Mouse (Mus musculus): ENCODE measurements around the gene Rbpms2. TPM values are rescaled to one million over a fixed set of nuclear protein-coding genes. Genes with fewer than 3 reads are reported as not detected.

The Rbpms2 gene
- 19.5 and 23.7 TPM in 2 replicates for polyA plus RNA-seq (2014; fragmentation: Nextera tagmentation; extraction: Ambion mirVana)

DNA sequence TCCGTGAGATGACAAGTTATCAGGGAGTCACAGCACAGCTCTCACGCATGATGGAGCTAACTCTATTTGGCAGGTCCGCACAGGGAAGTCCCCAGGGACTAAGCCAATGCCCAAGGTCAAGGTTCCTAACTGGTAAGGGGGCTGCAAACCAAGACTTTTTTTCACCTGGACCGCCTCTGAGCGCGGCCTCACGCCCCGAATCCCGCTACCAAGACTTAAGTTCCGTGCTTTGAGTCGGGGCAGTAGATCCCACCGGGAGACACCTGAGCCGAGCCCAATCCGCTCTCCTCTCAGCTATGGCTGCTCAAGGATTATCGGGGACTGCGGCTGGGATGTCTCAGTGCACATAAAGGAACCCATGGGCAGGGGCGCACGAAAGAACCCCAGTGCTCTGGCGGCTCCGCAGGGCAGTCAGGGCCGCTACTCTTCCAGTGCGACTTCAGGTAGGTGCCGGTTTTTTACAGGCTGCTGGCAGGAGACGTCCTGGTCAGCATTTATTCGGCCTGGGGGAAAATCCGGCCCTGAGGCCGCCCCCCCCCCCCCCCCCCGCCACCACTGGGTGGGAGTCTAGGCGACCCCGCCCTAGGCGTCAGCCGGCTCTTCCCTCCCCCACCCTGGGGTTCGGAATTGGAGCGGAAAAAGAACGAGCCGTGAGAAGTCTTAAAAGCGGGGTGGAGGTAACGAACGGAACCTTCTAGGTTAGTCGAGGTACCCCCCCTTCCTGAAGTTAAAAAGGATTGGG lies at the start of gene Rbpms2:
Rbpms2 (plus strand) TSS at position 624 of the 742 bp plus-strand sequence.
- DNase-seq (ENCODE audit: low spot score), result peak; percentile 50
- peak within 1 kb of the TSS; percentile 97 for H3K4me2 ChIP-seq (replicated peaks; ENCODE audit: low read depth, low read length)
- ATAC-seq (ENCODE audit: low FRiP score), result no peak
- 0 out of 2 replicates have a peak, but pooled peaks cover 4% of the 10 kb centered on the region for H3K4me1 ChIP-seq (replicated peaks; ENCODE audit: control insufficient read depth, insufficient read depth, low read length)
- H3K27me3 ChIP-seq (ENCODE audit: control insufficient read depth, insufficient read depth, low read length), result peaks cover 31% of the 10 kb centered on the region
- H3K4me3 ChIP-seq (ENCODE audit: low read depth, low read length), result peak within 1 kb of the TSS; percentile 60
- peak within 1 kb of the TSS; percentile 71 for H3K9ac ChIP-seq (ENCODE audit: low read depth, low read length)
- H3K27ac ChIP-seq (ENCODE audit: low read depth, low read length), result no peak within 1 kb of the TSS
- no peaks in the 10 kb centered on the region for H3K9me3 ChIP-seq (ENCODE audit: control insufficient read depth, low read length)
- H3K36me3 ChIP-seq (ENCODE audit: control insufficient read depth, insufficient read depth, low read length), result no peaks in the 10 kb centered on the region
- 1% methylated on average over 33 of the region's 40 CpGs for whole genome bisulfite sequencing

GRCm38 (mm10) chr9:65579781-65580371 lies 49.6 kb upstream of the Rbpms2 start, which contains the start of gene Plekho2:
Plekho2 (minus strand) TSS chr9:65580040.
- Histone ChIP-seq H3K4me2 (replicated peaks; ENCODE audit: low read depth, low read length) (peak within 1 kb of the TSS; percentile 63), H3K4me1 (replicated peaks; ENCODE audit: control insufficient read depth, insufficient read depth, low read length) (0 out of 2 replicates have a peak, but pooled peaks cover 3% of the 10 kb centered on the region), H3K27ac (ENCODE audit: low read depth, low read length) (peak within 1 kb of the TSS; percentile 75), H3K4me3 (ENCODE audit: low read depth, low read length) (peak within 1 kb of the TSS; percentile 60), H3K9ac (ENCODE audit: low read depth, low read length) (peak within 1 kb of the TSS; percentile 68), H3K27me3 (ENCODE audit: control insufficient read depth, insufficient read depth, low read length) (peaks cover 2% of the 10 kb centered on the region; the same call in 1 of the 2 replicates), H3K9me3 (ENCODE audit: control insufficient read depth, low read length) (no peaks in the 10 kb centered on the region), H3K36me3 (ENCODE audit: control insufficient read depth, insufficient read depth, low read length) (no peaks in the 10 kb centered on the region)
- under 1% methylated on average over 36 of the region's 45 CpGs for WGBS
- DNase-seq (ENCODE audit: low spot score) (peak; percentile 97), ATAC-seq (ENCODE audit: low FRiP score) (peak; percentile 95)

- H3K27me3 ChIP-seq (ENCODE audit: control insufficient read depth, insufficient read depth, low read length), result peaks cover 2% of the 10 kb centered on the region; the same call in 1 of the 2 replicates
- 0 out of 2 replicates have a peak, but pooled peaks cover 3% of the 10 kb centered on the region for H3K4me1 ChIP-seq (replicated peaks; ENCODE audit: control insufficient read depth, insufficient read depth, low read length)
- DNase-seq (ENCODE audit: low spot score) (peak; percentile 87), ATAC-seq (ENCODE audit: low FRiP score) (peak; percentile 86)
- H3K9ac ChIP-seq (ENCODE audit: low read depth, low read length), result peak overlapping the region; percentile 54
- H3K9me3 ChIP-seq (ENCODE audit: control insufficient read depth, low read length), result no peaks in the 10 kb centered on the region
- H3K4me3 ChIP-seq (ENCODE audit: low read depth, low read length), result peak overlapping the region; percentile 60
- WGBS, result 6% methylated on average over 22 of the region's 29 CpGs
- peak overlapping the region; percentile 75 for H3K27ac ChIP-seq (ENCODE audit: low read depth, low read length)
- H3K36me3 ChIP-seq (ENCODE audit: control insufficient read depth, insufficient read depth, low read length), result no peaks in the 10 kb centered on the region
- H3K4me2 ChIP-seq (replicated peaks; ENCODE audit: low read depth, low read length), result peak overlapping the region; percentile 48
These were observed 48.8 kb upstream of the Rbpms2 start for GRCm38 (mm10) chr9:65580401-65581256.

- WGBS, result 31% methylated on average over 8 of the region's 8 CpGs
- H3K4me2 ChIP-seq (replicated peaks; ENCODE audit: low read depth, low read length), result no peak overlapping the region
- no peak for DNase-seq (ENCODE audit: low spot score)
- no peak overlapping the region for H3K4me3 ChIP-seq (ENCODE audit: low read depth, low read length)
- no peak for ATAC-seq (ENCODE audit: low FRiP score)
- no peak overlapping the region for H3K27ac ChIP-seq (ENCODE audit: low read depth, low read length)
- no peak overlapping the region for H3K9ac ChIP-seq (ENCODE audit: low read depth, low read length)
- no peaks in the 10 kb centered on the region for H3K36me3 ChIP-seq (ENCODE audit: control insufficient read depth, insufficient read depth, low read length)
- peaks cover 3% of the 10 kb centered on the region; the same call in 1 of the 2 replicates for H3K4me1 ChIP-seq (replicated peaks; ENCODE audit: control insufficient read depth, insufficient read depth, low read length)
- H3K27me3 ChIP-seq (ENCODE audit: control insufficient read depth, insufficient read depth, low read length), result peaks cover 2% of the 10 kb centered on the region; the same call in 1 of the 2 replicates
- H3K9me3 ChIP-seq (ENCODE audit: control insufficient read depth, low read length), result no peaks in the 10 kb centered on the region
These were observed 46.4 kb upstream of the Rbpms2 start for GRCm38 (mm10) chr9:65583045-65583444.

DNA sequence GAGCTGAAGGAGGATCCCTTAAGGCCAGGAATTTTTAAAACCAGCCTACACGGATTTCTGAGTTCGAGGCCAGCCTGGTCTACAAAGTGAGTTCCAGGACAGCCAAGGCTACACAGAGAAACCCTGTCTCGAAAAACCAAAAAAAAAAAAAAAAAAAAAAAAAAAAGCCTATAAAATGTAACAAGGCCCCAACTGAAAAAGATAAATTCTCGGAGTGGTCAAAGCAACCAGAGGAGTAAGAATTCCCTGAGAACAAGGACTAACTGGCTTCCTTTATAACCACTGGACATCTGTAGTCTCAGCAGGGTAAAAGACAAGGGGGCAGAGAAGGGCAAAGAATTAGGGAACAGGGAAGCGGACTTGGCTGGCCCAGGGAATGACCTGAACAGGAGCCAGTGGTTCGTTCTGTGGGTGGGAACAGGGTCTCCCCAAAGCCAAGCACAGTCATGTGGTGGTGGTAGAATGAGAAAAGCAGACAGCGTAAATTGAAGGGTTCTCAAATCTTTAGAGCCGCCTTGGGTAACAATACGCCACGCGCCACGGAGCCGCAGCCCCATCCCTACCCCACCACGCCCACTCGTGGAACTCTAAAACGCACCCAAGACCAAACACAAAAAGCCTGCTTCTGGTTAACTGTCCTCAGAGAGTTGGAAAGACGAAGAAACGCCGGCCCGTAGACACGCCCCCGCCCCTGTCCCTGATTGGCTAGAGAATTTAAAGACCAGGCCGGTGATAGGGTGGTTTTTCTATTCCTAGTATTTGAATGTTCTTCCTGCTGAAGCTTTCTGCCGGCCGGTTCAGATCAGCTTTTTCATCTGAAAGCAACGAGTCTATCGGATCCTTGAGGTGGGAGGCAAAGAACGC lies 42.8 kb upstream of the Rbpms2 start, which contains the start of gene Pif1:
Pif1 (plus strand) TSS at position 755 of the 864 bp plus-strand sequence.
- Histone ChIP-seq H3K27me3 (ENCODE audit: control insufficient read depth, insufficient read depth, low read length) (no peaks in the 10 kb centered on the region), H3K36me3 (ENCODE audit: control insufficient read depth, insufficient read depth, low read length) (no peaks in the 10 kb centered on the region), H3K4me3 (ENCODE audit: low read depth, low read length) (peak within 1 kb of the TSS; percentile 75), H3K4me2 (replicated peaks; ENCODE audit: low read depth, low read length) (peak within 1 kb of the TSS; percentile 92), H3K9me3 (ENCODE audit: control insufficient read depth, low read length) (no peaks in the 10 kb centered on the region), H3K27ac (ENCODE audit: low read depth, low read length) (peak within 1 kb of the TSS; percentile 43; the same call in 1 of the 2 replicates), H3K9ac (ENCODE audit: low read depth, low read length) (peak within 1 kb of the TSS; percentile 69), H3K4me1 (replicated peaks; ENCODE audit: control insufficient read depth, insufficient read depth, low read length) (peaks cover 8% of the 10 kb centered on the region)
- ATAC-seq (ENCODE audit: low FRiP score) (peak; percentile 86), DNase-seq (ENCODE audit: low spot score) (peak; percentile 87)
- WGBS, result 11% methylated on average over 28 of the region's 28 CpGs

GRCm38 (mm10) chr9:65587270-65587572 lies 42.2 kb upstream of the Rbpms2 start:
- Histone ChIP-seq H3K9me3 (ENCODE audit: control insufficient read depth, low read length) (no peaks in the 10 kb centered on the region), H3K4me1 (replicated peaks; ENCODE audit: control insufficient read depth, insufficient read depth, low read length) (peaks cover 8% of the 10 kb centered on the region), H3K27me3 (ENCODE audit: control insufficient read depth, insufficient read depth, low read length) (no peaks in the 10 kb centered on the region), H3K4me3 (ENCODE audit: low read depth, low read length) (peak overlapping the region; percentile 75), H3K4me2 (replicated peaks; ENCODE audit: low read depth, low read length) (peak overlapping the region; percentile 92), H3K9ac (ENCODE audit: low read depth, low read length) (peak overlapping the region; percentile 32), H3K36me3 (ENCODE audit: control insufficient read depth, insufficient read depth, low read length) (no peaks in the 10 kb centered on the region), H3K27ac (ENCODE audit: low read depth, low read length) (no peak overlapping the region)
- peak; percentile 25; the same call in 1 of the 2 replicates for ATAC-seq (ENCODE audit: low FRiP score)
- under 1% methylated on average over 6 of the region's 6 CpGs for WGBS
- no peak for DNase-seq (ENCODE audit: low spot score)

DNA sequence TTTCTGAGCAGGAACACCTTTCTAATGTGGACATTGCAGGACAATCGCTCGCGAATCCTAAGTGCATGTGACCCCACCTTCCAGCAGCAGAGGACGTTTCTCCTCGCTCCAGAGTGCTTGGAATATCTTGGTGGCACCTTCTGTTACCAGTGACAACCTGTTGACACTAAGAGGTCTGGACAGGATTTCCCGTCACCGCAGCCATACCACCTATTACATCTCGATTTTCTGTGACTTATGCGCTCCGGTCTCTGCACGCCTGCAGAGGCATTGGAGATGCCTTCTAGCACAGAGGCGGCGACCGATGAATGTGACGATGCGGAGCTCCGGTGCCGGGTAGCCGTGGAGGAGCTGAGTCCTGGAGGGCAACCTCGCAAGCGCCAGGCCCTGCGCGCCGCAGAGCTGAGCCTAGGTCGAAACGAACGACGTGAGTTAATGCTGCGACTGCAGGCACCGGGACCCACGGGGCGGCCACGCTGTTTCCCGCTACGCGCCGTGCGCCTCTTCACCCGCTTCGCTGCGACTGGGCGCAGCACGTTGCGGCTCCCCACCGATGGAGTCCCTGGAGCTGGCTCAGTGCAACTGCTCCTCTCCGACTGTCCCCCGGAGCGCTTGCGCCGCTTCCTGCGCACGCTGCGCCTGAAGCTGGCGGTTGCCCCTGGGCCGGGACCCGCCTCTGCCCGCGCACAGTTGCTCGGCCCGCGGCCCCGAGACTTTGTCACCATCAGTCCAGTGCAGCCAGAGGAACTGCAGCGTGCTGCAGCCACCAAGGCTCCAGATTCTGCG lies 41.7 kb upstream of the Rbpms2 start:
- WGBS, result under 1% methylated on average over 55 of the region's 64 CpGs
- no peaks in the 10 kb centered on the region for H3K27me3 ChIP-seq (ENCODE audit: control insufficient read depth, insufficient read depth, low read length)
- no peaks in the 10 kb centered on the region for H3K36me3 ChIP-seq (ENCODE audit: control insufficient read depth, insufficient read depth, low read length)
- no peak overlapping the region for H3K27ac ChIP-seq (ENCODE audit: low read depth, low read length)
- DNase-seq (ENCODE audit: low spot score), result peak; percentile 55
- H3K4me3 ChIP-seq (ENCODE audit: low read depth, low read length), result peak overlapping the region; percentile 75
- H3K4me2 ChIP-seq (replicated peaks; ENCODE audit: low read depth, low read length), result peak overlapping the region; percentile 92
- H3K4me1 ChIP-seq (replicated peaks; ENCODE audit: control insufficient read depth, insufficient read depth, low read length), result peaks cover 8% of the 10 kb centered on the region
- H3K9me3 ChIP-seq (ENCODE audit: control insufficient read depth, low read length), result no peaks in the 10 kb centered on the region
- H3K9ac ChIP-seq (ENCODE audit: low read depth, low read length), result peak overlapping the region; percentile 69
- peak; percentile 25; the same call in 1 of the 2 replicates for ATAC-seq (ENCODE audit: low FRiP score)
